Mouse (Mus musculus) embryonic facial prominence, embryonic 13.5 days (tissue): Measurements from ENCODE around the gene Ebf1. TPM values are rescaled to one million over a fixed set of nuclear protein-coding genes. Genes with fewer than 3 reads are reported as not detected.
A peak's percentile ranks its signal among the peaks of the same experiment; 100 is the strongest.
"Not testable (repeated sequence)": the region's sequence is repeated elsewhere in the genome, so short reads cannot be mapped to it uniquely, and the experiment has no call there.

Experiments
- ATAC-seq: fragments of 200-750 bp; cut with Nextera tagmentation; 2 replicates; pipeline ENCODE4 v1.8.0; 2017; ENCODE audit warnings: low read depth; ENCODE audit not compliant: insufficient number of reproducible peaks, insufficient read depth, low FRiP score, low TSS enrichment
- H3K27ac ChIP-seq: fragments of 300-500 bp; sonication (generic); 2 replicates; pipeline ENCODE4 v1.5.1; 2015; ENCODE audit warnings: moderate library complexity, mild to moderate bottlenecking, inconsistent platforms
- H3K27me3 ChIP-seq: fragments of 300-500 bp; sonication (generic); 2 replicates; pipeline ENCODE4 v1.6.1; 2015; ENCODE audit warnings: mild to moderate bottlenecking, inconsistent platforms
- H3K36me3 ChIP-seq: fragments of 300-500 bp; sonication (generic); 2 replicates; pipeline ENCODE4 v1.6.1; 2015; ENCODE audit warnings: mild to moderate bottlenecking, inconsistent platforms
- H3K4me1 ChIP-seq: fragments of 300-500 bp; sonication (generic); 2 replicates; pipeline ENCODE4 v1.6.1; 2015; ENCODE audit warnings: inconsistent platforms
- H3K4me2 ChIP-seq: fragments of 300-500 bp; sonication (generic); 2 replicates; pipeline ENCODE4 v1.6.1; 2015; ENCODE audit warnings: moderate library complexity, mild to moderate bottlenecking, inconsistent platforms
- H3K4me3 ChIP-seq: fragments of 300-500 bp; sonication (generic); 2 replicates; pipeline ENCODE4 v1.5.1; 2015; ENCODE audit warnings: mild to moderate bottlenecking, inconsistent platforms
- H3K9ac ChIP-seq: fragments of 300-500 bp; sonication (generic); 2 replicates; pipeline ENCODE4 v1.6.1; 2015; ENCODE audit warnings: mild to moderate bottlenecking, inconsistent platforms
- H3K9me3 ChIP-seq: fragments of 300-500 bp; sonication (generic); 2 replicates; pipeline ENCODE4 v1.6.1; 2016; ENCODE audit warnings: inconsistent platforms
- WGBS: fragments of 180-500 bp; shearing (Covaris S2); methylation state at CpG from one replicate; pipeline ENCODE4 v1.1.7; 2015; ENCODE audit warnings: mixed read lengths; 5-methylcytosine and 5-hydroxymethylcytosine counted together
- polyA plus RNA-seq: library from polyadenylated mRNA; unstranded; fragments of >200 nt; fragmentation: Nextera tagmentation; extraction: Ambion mirVana; gene quantifications from 2 replicates; pipeline ENCODE4 v1.2.1, GENCODE M21; 2015

Ebf1 gene
- polyA plus RNA-seq = 69.1 and 77.2 TPM in 2 replicates

DNA sequence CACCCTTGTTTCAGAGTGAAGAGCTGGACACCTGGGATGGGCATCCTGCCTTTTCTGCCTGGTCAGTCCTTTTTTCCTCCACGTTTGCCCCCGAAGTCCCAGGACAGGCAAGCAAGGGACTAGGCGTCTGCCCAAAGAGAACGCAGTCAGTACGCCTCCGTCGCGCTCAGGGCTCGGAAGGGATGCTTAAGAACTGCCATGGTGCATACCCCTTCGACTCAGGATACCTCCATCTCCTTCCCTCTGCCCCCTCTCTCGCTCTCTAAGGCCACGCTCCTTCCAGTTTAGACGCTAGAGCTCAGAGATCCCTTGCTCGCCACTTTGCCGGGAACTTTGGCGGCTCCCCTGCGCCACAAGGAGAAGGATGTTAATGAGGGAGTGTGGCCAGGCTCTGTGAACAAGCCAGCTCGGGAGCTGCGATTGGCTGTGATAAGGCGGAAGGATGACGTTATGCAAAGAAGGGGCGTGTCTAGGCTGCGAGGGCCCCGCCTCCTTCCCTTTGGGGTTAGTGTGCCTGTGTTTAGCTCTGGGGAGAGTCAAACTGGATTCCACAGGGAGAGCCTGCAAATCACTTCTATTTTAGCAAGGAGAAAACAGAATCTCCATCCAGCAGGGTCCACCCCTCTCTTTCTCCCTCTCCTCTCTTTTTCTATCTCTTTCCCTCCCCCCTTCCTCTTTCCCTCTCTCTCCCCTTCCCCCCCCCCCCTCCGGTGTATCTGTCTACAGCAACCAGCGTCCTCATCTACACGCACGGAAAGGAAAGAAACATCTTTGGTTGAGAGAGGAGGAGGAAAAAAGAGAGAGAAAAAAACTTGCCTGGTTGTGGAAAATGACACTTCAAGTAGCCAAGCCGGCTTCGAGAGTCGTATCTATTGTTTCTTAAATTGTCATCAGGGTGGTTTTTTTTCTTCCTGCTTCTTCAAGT, at the start of gene Ebf1:
Gene Ebf1 (plus strand): TSS at position 530 of the 925 bp plus-strand sequence.
- Histone ChIP-seq H3K9me3 (no peaks in the 10 kb centered on the region), H3K9ac (peak within 1 kb of the TSS; percentile 92), H3K27me3 (peaks cover 78% of the 10 kb centered on the region), H3K27ac (peak within 1 kb of the TSS; percentile 93), H3K4me1 (peaks cover 45% of the 10 kb centered on the region), H3K4me3 (peak within 1 kb of the TSS; percentile 66), H3K36me3 (peaks cover 4% of the 10 kb centered on the region), H3K4me2 (peak within 1 kb of the TSS; percentile 77)
- ATAC-seq = peak; percentile 93
- under 1% methylated on average over 31 of the region's 31 CpGs for WGBS

DNA sequence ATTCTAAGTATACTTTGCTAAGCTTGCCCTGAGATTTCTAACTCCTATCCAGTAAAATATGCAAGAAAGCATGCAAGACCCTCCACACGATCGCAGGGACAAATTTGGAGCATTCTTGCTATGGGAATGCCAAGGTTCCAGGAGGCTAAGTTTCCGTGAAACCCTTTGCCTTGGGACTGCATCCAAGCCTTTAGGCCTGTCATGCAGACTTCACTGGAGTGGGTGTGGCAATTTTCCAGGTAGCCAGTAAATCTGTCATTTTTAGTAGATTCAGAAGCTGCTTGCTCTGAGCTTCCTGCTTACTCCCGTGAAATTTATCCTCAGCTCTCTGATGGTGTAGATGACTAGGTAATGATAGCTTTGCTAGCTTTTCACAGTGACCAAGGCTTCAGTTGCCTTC, 46.8 kb upstream of the Ebf1 start:
- H3K4me1 ChIP-seq, H3K27ac ChIP-seq, H3K4me3 ChIP-seq, H3K4me2 ChIP-seq, H3K27me3 ChIP-seq, H3K9me3 ChIP-seq, ATAC-seq, H3K9ac ChIP-seq: not testable (repeated sequence)
- 90% methylated on average over 4 of the region's 4 CpGs for WGBS
- H3K36me3 ChIP-seq = peaks cover 31% of the 10 kb centered on the region

DNA sequence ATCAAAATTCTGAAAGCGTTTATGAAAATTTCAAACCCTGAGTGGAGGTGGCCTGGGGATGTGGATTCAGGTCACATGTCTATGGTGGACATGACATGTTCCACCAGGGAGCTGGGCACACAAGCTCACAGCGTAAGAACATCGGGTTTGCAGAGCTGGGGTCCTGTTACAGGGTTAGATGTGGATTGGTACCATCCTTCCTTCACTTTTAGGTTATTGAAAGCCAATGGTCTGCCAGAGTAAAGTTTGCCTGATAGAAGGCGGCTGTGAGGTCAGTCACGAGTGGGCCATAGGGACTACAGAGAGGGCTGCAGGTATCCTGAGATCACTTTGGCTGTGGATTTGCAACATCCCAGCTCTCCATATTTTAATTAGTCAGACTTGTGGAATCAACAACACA, 44.3 kb upstream of the Ebf1 start:
- H3K9me3 ChIP-seq = peaks cover 6% of the 10 kb centered on the region; the same call in 1 of the 2 replicates
- H3K4me1 ChIP-seq = no peaks in the 10 kb centered on the region
- 93% methylated on average over 5 of the region's 5 CpGs for WGBS
- no peak overlapping the region for H3K9ac ChIP-seq
- no peak overlapping the region for H3K4me2 ChIP-seq
- H3K27me3 ChIP-seq = no peaks in the 10 kb centered on the region
- no peak for ATAC-seq
- H3K27ac ChIP-seq = no peak overlapping the region
- no peak overlapping the region for H3K4me3 ChIP-seq
- H3K36me3 ChIP-seq = peaks cover 7% of the 10 kb centered on the region

DNA sequence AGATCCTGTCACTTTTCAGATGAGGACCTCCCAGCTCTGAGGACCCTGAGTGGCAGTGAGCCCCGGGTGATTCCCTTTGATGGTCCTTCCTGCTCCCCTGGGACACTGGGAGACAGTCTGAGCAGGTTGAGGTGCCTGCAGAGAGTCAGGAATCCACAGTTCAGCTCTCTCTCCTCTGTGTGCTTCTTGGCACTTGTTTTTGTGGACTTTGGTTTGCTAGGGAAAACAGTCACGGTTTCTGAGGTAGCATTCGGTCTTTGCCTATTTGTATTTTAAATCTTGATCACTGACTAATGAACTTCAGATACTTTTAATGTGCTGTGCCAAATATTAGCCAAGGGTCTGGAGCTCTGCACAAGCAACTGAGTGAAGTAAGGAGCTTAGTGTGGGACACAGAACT, 43.7 kb upstream of the Ebf1 start:
- WGBS = 70% methylated on average over 3 of the region's 3 CpGs
- Histone ChIP-seq H3K9ac (no peak overlapping the region), H3K9me3 (peaks cover 6% of the 10 kb centered on the region; the same call in 1 of the 2 replicates), H3K4me3 (no peak overlapping the region), H3K27ac (no peak overlapping the region), H3K36me3 (peaks cover 7% of the 10 kb centered on the region), H3K27me3 (no peaks in the 10 kb centered on the region), H3K4me1 (no peaks in the 10 kb centered on the region), H3K4me2 (no peak overlapping the region)
- ATAC-seq = no peak

DNA sequence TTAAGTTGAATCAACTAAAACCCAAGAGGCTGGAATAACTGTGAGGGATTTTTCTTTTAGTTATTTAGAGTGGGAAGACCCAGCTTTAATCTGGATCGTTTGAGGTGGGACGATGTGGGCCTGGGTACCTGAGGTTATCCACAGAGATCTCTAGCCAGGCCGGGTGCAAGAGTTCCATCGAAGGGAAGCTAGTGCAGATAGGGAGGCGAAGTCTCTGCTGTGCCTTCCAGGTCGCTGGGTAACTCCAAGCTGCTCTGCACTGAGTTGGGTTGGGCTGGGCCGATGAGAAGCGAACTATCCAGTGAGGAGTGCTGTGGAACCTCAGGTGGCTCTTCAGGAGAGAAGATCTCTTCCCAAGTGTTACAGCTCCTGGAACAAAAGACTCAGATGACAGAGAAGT, 42.7 kb upstream of the Ebf1 start:
- no peak overlapping the region for H3K27ac ChIP-seq
- no peak overlapping the region for H3K4me3 ChIP-seq
- no peaks in the 10 kb centered on the region for H3K27me3 ChIP-seq
- ATAC-seq = no peak
- H3K9me3 ChIP-seq = peaks cover 4% of the 10 kb centered on the region
- H3K9ac ChIP-seq = no peak overlapping the region
- H3K4me1 ChIP-seq = no peaks in the 10 kb centered on the region
- whole genome bisulfite sequencing = 90% methylated on average over 8 of the region's 8 CpGs
- H3K4me2 ChIP-seq = no peak overlapping the region
- H3K36me3 ChIP-seq = peaks cover 5% of the 10 kb centered on the region

DNA sequence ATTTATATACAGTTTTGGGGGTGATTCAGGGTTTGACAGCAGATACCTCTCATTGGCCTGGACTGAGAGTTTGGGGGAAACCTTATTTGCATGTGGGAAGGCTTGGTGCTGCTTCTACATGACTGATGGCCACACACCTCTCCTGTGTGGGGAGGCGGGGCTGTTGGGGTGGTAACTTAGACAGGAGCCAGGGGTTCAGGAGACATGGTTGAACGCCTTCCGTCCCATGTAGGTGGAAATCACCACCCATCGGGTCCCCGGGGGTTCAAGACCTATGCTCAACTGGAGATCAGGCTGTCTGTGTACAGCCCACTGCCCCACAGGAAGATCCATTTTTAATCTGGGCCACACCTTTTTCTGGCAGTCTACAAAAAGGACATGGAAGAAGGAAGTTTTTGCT, 42.3 kb upstream of the Ebf1 start:
- no peaks in the 10 kb centered on the region for H3K27me3 ChIP-seq
- H3K27ac ChIP-seq = no peak overlapping the region
- no peak for ATAC-seq
- no peaks in the 10 kb centered on the region for H3K4me1 ChIP-seq
- peaks cover under 1% of the 10 kb centered on the region for H3K9me3 ChIP-seq
- no peak overlapping the region for H3K9ac ChIP-seq
- no peak overlapping the region for H3K4me3 ChIP-seq
- WGBS = 94% methylated on average over 5 of the region's 5 CpGs
- peaks cover under 1% of the 10 kb centered on the region; the same call in 1 of the 2 replicates for H3K36me3 ChIP-seq
- no peak overlapping the region for H3K4me2 ChIP-seq

DNA sequence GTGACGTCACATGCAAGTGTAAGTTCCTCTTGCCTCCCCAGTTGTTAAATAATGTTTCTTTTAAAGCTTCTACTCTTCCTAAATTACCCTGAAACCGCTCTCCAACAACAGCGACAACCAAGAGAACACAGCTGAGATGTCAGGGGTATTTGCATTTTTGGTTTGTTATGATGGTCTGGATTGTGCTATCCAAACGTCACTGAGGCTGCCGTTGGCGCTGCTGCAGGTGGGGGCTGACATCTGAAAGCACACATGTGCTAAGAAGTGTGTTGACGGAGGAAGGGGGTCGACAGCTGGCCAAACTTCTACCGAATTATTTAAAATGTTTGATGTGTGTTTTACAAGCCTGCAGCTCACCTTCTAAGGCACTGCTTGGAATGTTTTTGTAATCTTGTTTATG, 39.2 kb upstream of the Ebf1 start:
- Histone ChIP-seq H3K36me3 (no peaks in the 10 kb centered on the region), H3K4me3 (no peak overlapping the region), H3K9me3 (no peaks in the 10 kb centered on the region; the same call in 1 of the 2 replicates), H3K9ac (no peak overlapping the region), H3K4me2 (no peak overlapping the region), H3K27ac (no peak overlapping the region), H3K27me3 (no peaks in the 10 kb centered on the region), H3K4me1 (no peaks in the 10 kb centered on the region)
- 77% methylated on average over 9 of the region's 9 CpGs for WGBS
- ATAC-seq = no peak

DNA sequence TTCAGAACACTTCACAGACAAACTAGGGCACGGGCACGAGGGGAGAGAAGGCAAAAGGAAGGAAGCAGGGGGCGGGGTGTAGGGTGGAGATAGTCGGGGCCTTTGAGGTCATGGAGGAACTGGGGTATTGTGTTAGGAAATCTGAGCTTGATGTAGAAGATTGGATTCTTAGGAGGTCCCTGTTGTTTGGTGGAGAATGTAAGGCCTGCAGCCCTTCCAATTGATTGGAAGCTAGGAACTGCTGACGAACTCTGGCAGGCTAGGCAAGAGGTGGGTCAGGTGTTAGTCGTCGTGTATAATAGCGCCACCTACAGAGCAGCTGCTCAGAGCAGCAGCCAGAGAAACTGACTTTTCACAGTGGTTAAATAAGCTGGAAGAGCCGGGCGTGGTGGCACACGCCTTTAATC, 35.8 kb upstream of the Ebf1 start:
- H3K36me3 ChIP-seq = no peaks in the 10 kb centered on the region
- no peaks in the 10 kb centered on the region; the same call in 1 of the 2 replicates for H3K9me3 ChIP-seq
- H3K9ac ChIP-seq = no peak overlapping the region
- no peaks in the 10 kb centered on the region for H3K27me3 ChIP-seq
- H3K27ac ChIP-seq = no peak overlapping the region
- H3K4me3 ChIP-seq = no peak overlapping the region
- 32% methylated on average over 11 of the region's 11 CpGs for WGBS
- no peak overlapping the region for H3K4me2 ChIP-seq
- H3K4me1 ChIP-seq = no peaks in the 10 kb centered on the region
- ATAC-seq = no peak

DNA sequence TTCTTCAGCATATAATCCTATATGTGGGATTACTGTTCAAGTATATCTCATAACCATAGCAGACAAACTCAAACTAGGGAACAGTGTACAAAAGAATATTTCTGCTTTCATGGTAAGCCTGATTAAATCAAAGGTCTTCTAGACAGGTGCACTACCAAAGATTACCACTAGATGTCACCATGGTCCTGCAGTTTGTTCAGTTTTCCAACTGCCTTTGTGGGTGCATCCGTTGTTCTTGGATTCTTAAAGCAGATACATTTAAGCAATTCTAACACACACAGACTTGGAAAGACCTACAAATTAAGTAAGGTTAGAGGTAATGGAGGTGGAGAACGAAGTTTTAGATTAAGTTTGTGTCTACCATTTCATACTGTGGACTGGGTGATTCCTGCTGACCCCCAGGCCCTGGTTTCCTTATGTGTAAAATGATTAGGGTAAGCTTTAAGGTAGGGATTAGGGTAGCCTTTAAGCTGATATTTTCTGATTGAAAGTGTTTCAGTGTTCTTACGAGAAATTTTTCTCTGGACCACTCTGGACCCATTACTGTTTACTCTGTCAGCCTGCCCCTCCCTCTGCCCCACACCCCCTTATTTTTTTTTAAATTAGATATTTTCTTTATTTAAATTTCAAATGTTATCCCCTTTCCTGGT, 30.9 kb upstream of the Ebf1 start:
- Histone ChIP-seq H3K9ac (no peak overlapping the region), H3K4me3 (no peak overlapping the region), H3K27ac (no peak overlapping the region), H3K9me3 (no peaks in the 10 kb centered on the region), H3K36me3 (no peaks in the 10 kb centered on the region), H3K27me3 (no peaks in the 10 kb centered on the region), H3K4me2 (no peak overlapping the region), H3K4me1 (no peaks in the 10 kb centered on the region)
- 8% methylated on average over 3 of the region's 3 CpGs for WGBS
- no peak for ATAC-seq

DNA sequence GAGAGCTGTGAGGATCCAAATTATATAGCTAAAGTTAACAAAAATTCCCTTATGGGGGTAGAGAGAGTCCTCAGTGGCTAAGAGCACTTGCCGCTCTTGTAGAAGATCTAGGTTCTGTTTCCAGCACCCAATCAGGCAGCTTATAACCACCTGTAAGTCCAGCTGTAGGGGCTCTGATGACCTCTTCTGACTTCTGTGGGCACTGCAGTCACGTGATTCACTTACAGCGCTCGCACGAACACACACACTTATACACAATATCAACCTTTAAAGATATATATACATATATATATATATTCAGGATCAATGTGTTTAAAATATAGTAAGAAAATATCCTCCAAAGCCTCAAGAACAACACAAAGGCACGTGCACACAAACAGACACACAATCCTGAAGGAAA, 24.1 kb upstream of the Ebf1 start:
- H3K27ac ChIP-seq = no peak overlapping the region
- no peak for ATAC-seq
- 91% methylated on average over 6 of the region's 6 CpGs for WGBS

DNA sequence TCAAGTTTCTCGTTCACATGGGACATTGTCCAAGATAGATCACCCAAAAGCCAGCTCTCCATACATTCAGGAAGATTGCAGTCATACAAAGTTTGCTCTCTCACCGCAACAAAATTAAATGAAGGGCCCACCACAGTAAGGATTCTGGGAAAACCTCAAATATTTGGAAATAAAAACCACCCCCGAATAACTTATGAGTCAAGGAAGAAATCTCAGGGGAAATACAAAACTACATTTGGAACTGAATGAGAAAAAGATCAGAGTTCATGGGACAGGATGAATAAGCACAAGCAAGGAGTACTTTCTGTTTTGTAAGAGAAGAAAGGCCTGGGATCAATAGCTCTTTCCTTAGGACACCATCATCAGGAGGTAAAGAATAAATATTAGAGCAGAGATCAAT, 22.3 kb upstream of the Ebf1 start:
- Histone ChIP-seq H3K9me3 (no peaks in the 10 kb centered on the region), H3K4me1 (no peaks in the 10 kb centered on the region), H3K4me2 (no peak overlapping the region), H3K4me3 (no peak overlapping the region), H3K27me3 (no peaks in the 10 kb centered on the region), H3K36me3 (no peaks in the 10 kb centered on the region), H3K9ac (no peak overlapping the region), H3K27ac (no peak overlapping the region)
- 56% methylated on average over 3 of the region's 3 CpGs for WGBS
- ATAC-seq = no peak

More for the DNA sequence above, 24.1 kb upstream of the Ebf1 start:
- Histone ChIP-seq H3K9me3 (no peaks in the 10 kb centered on the region), H3K4me2 (no peak overlapping the region), H3K4me1 (no peaks in the 10 kb centered on the region), H3K36me3 (no peaks in the 10 kb centered on the region), H3K27me3 (no peaks in the 10 kb centered on the region), H3K4me3 (no peak overlapping the region), H3K9ac (no peak overlapping the region)

DNA sequence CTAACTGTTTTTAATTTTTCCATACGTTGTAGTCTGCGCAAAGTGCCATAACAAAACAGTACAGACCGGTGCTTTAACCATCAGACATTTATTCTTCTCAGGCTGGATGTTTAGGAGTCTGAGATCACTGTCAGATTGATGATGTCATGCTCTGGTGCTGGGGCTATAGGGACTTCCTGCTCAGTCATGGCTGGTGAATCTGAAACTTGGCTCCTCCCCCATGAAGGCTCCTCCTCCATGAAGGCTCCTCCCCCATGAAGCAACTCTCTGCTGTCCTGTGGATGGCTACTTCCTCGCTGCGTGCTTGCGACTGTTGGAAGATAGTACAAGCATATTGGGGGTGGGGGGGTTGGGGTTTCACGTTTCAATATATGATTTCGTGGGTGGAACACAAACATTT, 10.2 kb upstream of the Ebf1 start:
- Histone ChIP-seq H3K4me1 (peaks cover 7% of the 10 kb centered on the region), H3K9ac (no peak overlapping the region), H3K4me3 (no peak overlapping the region), H3K9me3 (no peaks in the 10 kb centered on the region), H3K4me2 (no peak overlapping the region), H3K36me3 (no peaks in the 10 kb centered on the region), H3K27me3 (peaks cover 21% of the 10 kb centered on the region), H3K27ac (no peak overlapping the region)
- no peak for ATAC-seq
- 86% methylated on average over 8 of the region's 8 CpGs for WGBS
